Mouse (Mus musculus) layer of hippocampus, adult 18-20 months (tissue): ENCODE results near the gene Gpr108. TPM values are rescaled to one million over a fixed set of nuclear protein-coding genes. Genes with fewer than 3 reads are reported as not detected.

ENCODE experiments used
- DNase-seq, 2 experiments: peaks; one replicate each; pipeline ENCODE4 v3.0.0; 2022; ENCODE audit warnings: low spot score in 2 of 2
- microRNA-seq, 2 experiments: library from miRNA; unstranded; fragments of <30 nt; microRNA quantifications; one replicate each; pipeline ENCODE4 v1.2.0; 2021
- total RNA-seq, 2 experiments: library from RNA; stranded (reverse); gene quantifications; 2 replicates each; pipeline ENCODE4 v1.2.3; 2021

The Gpr108 gene
- total RNA-seq, 2 experiments from 2014 or later, result 26.7 to 27.1 TPM

DNA sequence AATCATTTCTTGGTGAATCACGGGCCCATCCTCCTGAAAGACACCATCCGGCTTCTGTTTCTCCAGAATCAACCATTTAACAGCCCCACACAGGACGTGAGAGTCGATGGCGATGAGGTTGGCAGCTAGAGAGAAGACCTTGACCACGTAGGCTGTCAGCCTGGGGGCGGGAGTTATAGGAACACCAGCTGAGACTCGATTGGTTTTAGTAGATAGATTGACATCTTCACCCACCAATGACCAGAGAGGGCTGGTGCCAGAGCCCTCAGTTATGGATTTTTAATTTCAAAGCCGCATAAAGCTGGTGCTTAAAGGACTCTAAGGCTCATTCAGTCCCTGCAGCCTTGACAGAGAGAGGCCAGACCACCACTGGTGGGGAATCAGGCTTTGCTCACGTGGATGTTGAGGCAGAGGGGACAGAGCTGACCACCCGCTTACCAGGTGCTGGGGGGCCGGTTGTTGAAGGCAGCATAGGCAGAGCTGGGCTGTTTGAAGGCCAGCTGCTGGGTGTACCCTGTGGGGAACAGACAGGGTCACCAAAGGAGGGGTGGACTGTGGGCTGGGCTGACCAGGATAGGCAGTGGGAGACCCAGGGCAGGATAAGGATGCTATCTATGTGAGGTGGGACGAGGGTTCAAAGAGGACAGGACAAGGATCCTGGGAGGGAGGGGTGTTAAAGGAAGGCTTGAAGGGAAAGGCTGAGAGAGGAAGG lies 33.4 kb downstream of the Gpr108 start:
- DNase-seq, result peak in 1 of 2 experiments; percentile 16

DNA sequence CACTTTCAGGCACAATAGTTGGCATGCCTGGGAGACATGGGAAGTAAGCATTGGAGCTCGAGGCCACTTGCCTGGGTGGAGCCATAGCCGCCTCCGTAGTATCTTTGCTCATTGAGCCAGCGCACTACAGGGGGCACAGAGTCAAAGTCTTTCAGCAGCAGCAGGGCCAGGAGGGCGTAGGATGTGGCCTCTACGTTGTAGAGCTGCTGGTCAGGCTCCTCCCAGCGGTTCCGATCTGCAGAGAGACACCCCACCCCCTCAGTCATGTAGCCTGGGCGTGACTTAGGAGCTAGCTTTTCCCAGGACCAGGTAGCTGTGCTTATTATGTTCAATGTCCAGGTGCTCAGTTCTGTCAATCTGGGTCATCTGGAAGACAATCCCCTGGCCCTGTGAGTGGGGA lies 36.7 kb downstream of the Gpr108 start:
- no peak for DNase-seq

DNA sequence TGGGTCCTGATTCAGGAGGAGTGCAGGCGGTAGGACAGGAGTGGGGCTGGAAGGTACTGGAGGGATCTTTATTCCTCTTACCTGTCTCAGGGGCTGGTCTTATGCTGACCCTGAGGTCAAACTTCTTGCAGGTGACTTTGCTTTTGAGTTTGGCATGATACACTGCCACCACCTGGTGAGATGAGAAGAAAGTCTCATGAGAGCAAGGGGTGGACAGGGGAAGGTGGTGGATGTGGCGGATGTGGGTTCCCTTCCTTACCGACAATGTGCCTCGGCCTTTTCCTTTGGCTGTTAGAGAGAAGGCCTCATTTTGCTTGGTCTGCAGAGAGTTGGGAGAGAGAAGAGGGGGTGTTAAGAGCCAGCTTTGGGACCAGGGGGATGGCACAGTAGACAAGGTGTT lies 38.9 kb downstream of the Gpr108 start:
- no peak for DNase-seq

DNA sequence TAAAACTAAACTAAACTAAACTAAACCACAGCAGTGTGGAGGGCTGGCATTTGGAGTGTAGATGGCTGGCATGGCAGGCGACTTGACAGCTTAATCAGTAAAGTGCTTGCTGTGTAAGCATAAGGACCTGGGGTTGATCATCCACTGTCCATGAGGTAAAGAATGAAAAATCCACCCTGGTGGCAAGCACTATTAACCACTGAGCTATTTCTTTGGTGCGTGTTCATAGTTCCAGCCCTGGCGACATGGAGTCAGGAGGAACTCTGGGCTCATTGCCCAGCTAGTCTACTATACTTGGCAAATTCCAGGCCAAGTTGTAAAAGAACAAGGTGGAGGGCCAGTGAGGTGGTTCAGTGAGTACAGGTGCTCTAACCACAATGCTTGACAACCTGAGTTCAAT lies 40.3 kb downstream of the Gpr108 start:
- DNase-seq, result no peak

DNA sequence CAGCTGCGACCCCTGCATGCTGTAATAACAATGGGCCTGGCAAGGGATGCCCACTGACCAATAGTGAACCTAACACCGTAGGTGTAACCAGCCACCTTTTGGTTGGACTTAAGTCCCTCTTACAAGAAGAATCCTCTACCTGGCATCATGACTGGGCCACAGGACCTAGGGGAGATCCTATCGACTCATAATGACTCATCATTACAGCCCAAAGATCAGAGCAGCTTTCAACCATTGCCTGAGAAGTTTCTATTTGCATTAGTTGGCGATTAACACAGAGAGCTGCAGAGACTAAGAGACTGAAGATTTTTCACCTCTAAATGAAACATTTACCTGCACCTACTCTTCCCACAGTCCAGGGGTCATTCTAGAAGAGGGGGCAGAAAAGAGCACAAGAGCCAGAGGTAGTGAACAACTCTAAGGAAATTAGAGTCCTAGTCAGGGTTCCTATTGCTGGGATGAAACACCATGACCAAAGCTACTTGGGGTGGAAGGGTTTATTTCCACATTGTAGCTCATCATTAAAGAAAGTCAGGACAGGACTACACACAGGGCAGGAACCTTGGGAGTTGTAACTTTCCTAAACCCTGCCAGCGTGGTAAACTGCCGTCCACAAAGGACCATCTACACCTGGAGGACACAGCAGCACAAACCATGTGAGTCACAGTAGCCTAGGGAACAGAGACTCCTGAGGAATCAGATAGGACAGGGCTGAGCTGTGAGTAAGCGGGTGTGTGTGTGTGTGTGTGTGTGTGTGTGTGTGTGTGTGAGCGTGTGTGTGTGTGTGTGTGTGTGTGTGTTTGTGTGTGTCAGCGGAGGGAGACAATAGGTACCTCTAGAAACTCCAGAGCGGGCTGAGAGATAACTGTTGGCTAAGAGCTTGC lies 46.2 kb downstream of the Gpr108 start:
- no peak for DNase-seq

DNA sequence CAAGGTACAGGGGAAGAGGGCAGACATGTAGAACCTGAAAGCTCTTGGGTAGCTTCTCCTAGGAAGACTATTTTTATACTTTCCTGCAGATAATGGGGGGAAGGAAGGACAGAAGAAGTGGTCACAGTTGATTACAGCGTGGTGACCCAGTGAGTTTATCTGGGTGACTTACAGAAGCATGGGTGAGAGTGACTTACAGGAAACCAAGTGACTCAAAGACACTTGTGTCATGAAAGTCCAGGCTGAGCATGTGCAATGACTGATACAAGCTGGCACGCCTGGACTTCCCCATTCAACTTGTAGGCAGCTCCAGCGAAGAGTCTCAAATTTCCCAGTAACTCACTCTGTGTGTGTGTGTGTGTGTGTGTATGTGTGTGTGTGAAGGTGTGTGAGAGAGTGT lies 50.0 kb downstream of the Gpr108 start:
- no peak for DNase-seq

DNA sequence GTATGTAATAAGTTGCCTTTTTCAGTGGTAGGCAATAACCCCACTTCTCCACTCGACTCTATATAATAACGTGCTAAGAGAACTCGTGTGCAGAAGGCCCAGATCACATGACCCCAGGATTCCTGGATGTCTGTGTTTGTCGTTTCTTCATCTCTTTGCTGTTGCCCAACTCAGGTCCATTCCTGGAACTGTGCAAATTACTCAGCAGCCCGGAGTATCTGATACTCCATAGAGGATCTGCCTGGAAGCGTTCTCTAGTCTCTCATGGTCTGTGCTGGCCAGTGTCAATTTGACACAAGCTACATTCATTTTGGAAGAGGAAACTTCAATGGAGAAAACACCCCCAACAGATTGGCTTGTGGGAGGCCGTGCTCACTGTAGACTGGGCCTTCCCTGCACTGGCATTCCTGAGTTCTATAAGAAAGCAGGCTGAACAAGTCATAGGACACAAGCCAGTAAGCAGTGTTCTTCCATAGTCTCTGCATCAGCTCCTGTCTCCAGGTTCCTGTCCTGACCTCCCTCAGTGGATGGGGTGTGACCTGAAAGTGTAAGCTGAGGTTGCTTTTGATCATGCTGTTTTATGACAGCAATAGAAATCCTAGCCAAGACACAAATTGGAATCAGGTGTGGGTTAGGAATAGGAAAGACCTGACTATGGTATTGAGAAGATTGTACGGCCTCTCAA lies 52.8 kb downstream of the Gpr108 start:
- no peak for DNase-seq

DNA sequence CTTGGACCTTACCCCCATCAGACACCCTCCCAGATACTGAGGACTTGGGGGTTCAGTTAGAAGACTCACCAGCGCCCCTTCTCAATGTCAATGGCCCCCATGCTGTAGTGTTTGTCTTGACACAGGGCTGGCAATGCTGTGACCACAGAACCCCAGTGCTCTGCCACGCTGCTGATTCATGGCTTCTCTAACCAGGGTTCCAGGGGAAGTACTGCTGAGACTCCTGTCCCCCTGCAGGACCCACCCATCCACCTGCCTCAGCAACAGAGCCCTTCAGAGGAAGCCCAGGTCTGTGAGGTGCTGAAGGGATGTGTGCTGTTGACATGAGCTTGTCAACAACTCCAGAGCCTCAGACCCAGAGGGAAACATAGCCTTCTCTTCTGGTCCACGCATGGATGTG lies 53.5 kb downstream of the Gpr108 start:
- DNase-seq, result no peak

DNA sequence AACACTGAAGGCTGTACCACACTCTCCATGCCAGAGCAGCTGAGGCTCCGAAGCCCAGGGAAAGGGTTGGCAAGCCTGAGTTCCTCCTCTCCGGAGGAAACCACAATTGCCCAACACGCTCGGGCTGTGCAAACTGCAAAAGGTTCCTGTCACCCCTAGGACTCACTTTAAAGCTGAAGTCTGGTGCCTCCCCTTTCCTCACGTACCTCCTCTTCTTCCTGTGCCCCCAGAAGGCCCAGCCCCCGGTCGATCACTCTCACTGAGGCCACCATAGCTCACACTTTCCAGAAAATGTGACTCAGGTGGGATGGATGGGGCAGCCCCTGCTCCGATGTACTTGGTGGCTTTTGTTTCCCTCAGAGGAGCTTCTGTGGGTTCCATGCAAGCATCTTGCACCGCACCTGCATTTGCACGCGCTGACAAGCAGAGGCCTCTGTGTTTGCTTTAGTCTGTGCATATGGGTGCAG lies 54.2 kb downstream of the Gpr108 start, which contains the start of gene Tnfsf14:
Gene Tnfsf14, minus strand, starts transcription at position 137 of the 467 bp plus-strand sequence.
- no peak for DNase-seq

DNA sequence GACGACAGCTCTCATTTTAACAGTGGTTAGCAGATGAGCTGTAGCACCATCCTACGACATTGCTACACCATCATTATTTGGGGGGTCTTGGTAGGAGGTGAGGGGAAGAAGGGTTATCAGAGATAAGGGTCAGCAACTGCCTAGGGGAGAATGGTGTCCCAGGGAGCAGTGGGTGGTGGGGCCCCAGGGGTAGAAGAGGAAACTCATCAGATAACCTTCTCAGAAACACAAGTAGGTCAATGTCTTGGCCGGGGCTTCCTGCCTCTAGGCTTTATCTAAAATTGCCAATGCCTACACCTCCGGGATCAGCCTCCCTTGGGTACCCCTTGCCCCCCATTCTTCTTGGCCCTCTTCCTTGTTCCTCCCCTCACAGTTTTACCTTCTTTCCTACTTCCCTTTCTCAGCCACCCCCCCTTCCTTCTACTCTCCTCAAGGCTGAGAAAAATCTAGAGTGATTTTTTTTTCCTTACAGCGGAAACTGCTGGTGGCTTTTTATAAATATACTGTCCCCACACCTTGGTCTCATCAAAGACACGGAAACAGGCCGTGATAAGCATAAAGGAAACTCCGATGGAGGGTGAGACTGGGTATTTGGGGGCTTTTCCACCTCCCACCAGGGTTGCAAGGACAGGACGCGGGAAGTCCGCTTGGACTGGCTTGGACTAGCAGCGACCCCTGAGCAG lies 59.6 kb downstream of the Gpr108 start:
- DNase-seq, result no peak

DNA sequence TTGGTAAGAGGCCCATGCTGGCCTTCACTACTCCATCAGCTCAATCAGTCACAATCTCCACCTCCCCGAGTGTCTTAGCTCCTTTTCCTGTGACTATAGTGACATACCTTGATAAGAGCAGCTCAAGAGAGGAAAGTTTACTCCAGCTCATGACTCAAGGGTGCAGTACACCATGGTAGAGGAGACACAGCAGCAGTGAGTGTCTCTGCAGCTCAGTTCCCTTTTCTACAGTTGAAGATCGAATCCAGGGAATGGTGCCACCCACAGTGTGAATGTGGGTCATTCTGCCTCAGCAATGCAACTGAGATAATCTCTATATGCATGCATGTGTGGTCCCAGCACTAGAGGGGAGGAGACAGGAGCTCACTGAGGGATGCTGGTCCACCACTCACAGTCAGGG lies 62.6 kb downstream of the Gpr108 start:
- no peak for DNase-seq

Small RNAs within 50 kb of the gene (microRNA-seq; reads per million reads assigned to microRNA genes)
- 0 reads per million in 2 experiments for gene Mir6978

Other genes with a start within 250 kb of the Gpr108 start
- gene Pspn, start 248.4 kb downstream of the Gpr108 start, total RNA-seq, result not detected
- gene Gtf2f1, start 237.2 kb downstream of the Gpr108 start, total RNA-seq, result 10 to 100 TPM; 67.3 to 68.6 TPM
- under 1 TPM; 0.37 to 0.38 TPM for gene Gm17949, start 237.0 kb downstream of the Gpr108 start, total RNA-seq
- 100 to 1,000 TPM; 114 to 117 TPM for gene Khsrp, start 216.9 kb downstream of the Gpr108 start, total RNA-seq
- not detected for gene Slc25a41, start 206.8 kb downstream of the Gpr108 start, total RNA-seq
- gene Crb3, start 189.3 kb downstream of the Gpr108 start, total RNA-seq, result 1 to 10 TPM in 1 of 2 experiments, under 1 TPM in 1; 0.71 to 1.2 TPM
- gene Slc25a23, start 188.6 kb downstream of the Gpr108 start, total RNA-seq, result 100 to 1,000 TPM; 374 to 393 TPM
- gene Dennd1c, start 169.9 kb downstream of the Gpr108 start, total RNA-seq, result 1 to 10 TPM; 1.1 to 1.4 TPM
- 100 to 1,000 TPM; 515 to 565 TPM for gene Tubb4a, start 160.7 kb downstream of the Gpr108 start, total RNA-seq
- gene Tnfsf9, start 143.1 kb downstream of the Gpr108 start, total RNA-seq, result 1 to 10 TPM; 1.0 to 1.2 TPM
- gene Cd70, start 98.7 kb downstream of the Gpr108 start, total RNA-seq, result under 1 TPM in 1 of 2 experiments, not detected in 1; 0.40 TPM
- gene Tnfsf14, start 54.3 kb downstream of the Gpr108 start, total RNA-seq, result not detected
- gene C3, start 20.3 kb downstream of the Gpr108 start, total RNA-seq, result 1 to 10 TPM; 1.9 to 2.5 TPM
- 1 to 10 TPM; 7.5 to 9.9 TPM for gene Trip10, start 1.0 kb upstream of the Gpr108 start, total RNA-seq
- 1 to 10 TPM; 3.9 to 4.2 TPM for gene Vav1, start 30.7 kb upstream of the Gpr108 start, total RNA-seq
- 1 to 10 TPM; 3.6 to 4.2 TPM for gene Adgre1, start 110.2 kb upstream of the Gpr108 start, total RNA-seq